Mouse (Mus musculus) myocyte (in vitro differentiated cells): ENCODE measurements around the gene Ms4a13.

Experiments used
- E2F4 ChIP-seq: IDR thresholded peaks from one replicate; pipeline ENCODE4 v1.6.1; 2011; ENCODE audit warnings: mild to moderate bottlenecking, control low read depth, moderate library complexity; ENCODE audit not compliant: insufficient read depth
- POLR2A ChIP-seq: IDR thresholded peaks from one replicate; pipeline ENCODE4 v1.6.1; 2011; ENCODE audit warnings: low read depth, mild to moderate bottlenecking, control low read depth, moderate library complexity; ENCODE audit not compliant: insufficient read length
- TCF12 ChIP-seq: IDR thresholded peaks from one replicate; pipeline ENCODE4 v1.6.1; 2011; ENCODE audit warnings: mild to moderate bottlenecking, control low read depth; ENCODE audit not compliant: poor library complexity, insufficient read depth, severe bottlenecking
- USF1 ChIP-seq: IDR thresholded peaks from one replicate; pipeline ENCODE4 v1.6.1; 2011; ENCODE audit warnings: low read depth, mild to moderate bottlenecking, control low read depth, moderate library complexity

- no peak for TF ChIP-seq E2F4
- TF ChIP-seq TCF12, result no peak
- no peak for TF ChIP-seq POLR2A
- TF ChIP-seq USF1, result no peak
Measured at GRCm38 (mm10) chr19:11244230-11244629, 47.7 kb upstream of the Ms4a13 start.
